Mouse (Mus musculus) intestine, embryonic 14.5 days (tissue): ENCODE measurements around the gene Rasgef1b. TPM values are rescaled to one million over a fixed set of nuclear protein-coding genes. Genes with fewer than 3 reads are reported as not detected.
A peak's percentile ranks its signal among the peaks of the same experiment; 100 is the strongest.

ENCODE experiments used
- ATAC-seq: fragments of 200-750 bp; cut with Nextera tagmentation; replicated peaks from 2 replicates; pipeline ENCODE4 v1.8.0; 2017; ENCODE audit warnings: low read depth, moderate number of reproducible peaks, moderate TSS enrichment, moderate library complexity; ENCODE audit not compliant: low FRiP score, low TSS enrichment
- DNase-seq: peaks from one replicate; pipeline ENCODE4 v3.0.0-alpha.2; 2018; ENCODE audit warnings: low spot score
- H3K27ac ChIP-seq: fragments of 300-500 bp; sonication (generic); 2 replicates; pipeline ENCODE4 v1.5.1; 2014; ENCODE audit warnings: low read depth, mild to moderate bottlenecking, control low read depth
- H3K27me3 ChIP-seq: fragments of 300-500 bp; sonication (generic); replicated peaks from 2 replicates; pipeline ENCODE4 v1.6.1; 2014; ENCODE audit warnings: low read length, control low read depth; ENCODE audit not compliant: control insufficient read depth, insufficient read depth
- H3K36me3 ChIP-seq: fragments of 300-500 bp; sonication (generic); 2 replicates; pipeline ENCODE4 v1.6.1; 2014; ENCODE audit warnings: low read length, control low read depth; ENCODE audit not compliant: control insufficient read depth, insufficient read depth
- H3K4me1 ChIP-seq: fragments of 300-500 bp; sonication (generic); replicated peaks from 2 replicates; pipeline ENCODE4 v1.6.1; 2014; ENCODE audit warnings: low read length, control low read depth, mixed read lengths; ENCODE audit not compliant: control insufficient read depth, insufficient read depth
- H3K4me2 ChIP-seq: fragments of 300-500 bp; sonication (generic); 2 replicates; pipeline ENCODE4 v1.6.1; 2014; ENCODE audit warnings: low read length
- H3K4me3 ChIP-seq: fragments of 300-500 bp; sonication (generic); 2 replicates; pipeline ENCODE4 v1.5.1; 2014; ENCODE audit warnings: low read depth, low read length, control low read depth, mixed read lengths
- H3K9ac ChIP-seq: fragments of 300-500 bp; sonication (generic); 2 replicates; pipeline ENCODE4 v1.6.1; 2014; ENCODE audit warnings: mild to moderate bottlenecking, low read length
- H3K9me3 ChIP-seq: fragments of 300-500 bp; sonication (generic); 2 replicates; pipeline ENCODE4 v1.6.1; 2016; ENCODE audit warnings: low read length, control low read depth; ENCODE audit not compliant: control insufficient read depth
- WGBS: fragments of 180-500 bp; shearing (Covaris S2); extraction: QIAGEN DNeasy Blood & Tissue Kit; methylation state at CpG from one replicate; pipeline ENCODE4 v1.1.7; 2014; 5-methylcytosine and 5-hydroxymethylcytosine counted together
- polyA plus RNA-seq: library from polyadenylated mRNA; unstranded; fragments of >200 nt; fragmentation: Nextera tagmentation; extraction: Ambion mirVana; gene quantifications from 2 replicates; pipeline ENCODE4 v1.2.1, GENCODE M21; 2014

The Rasgef1b gene
- polyA plus RNA-seq, 1 experiment from 2014 or later, result 13.0 TPM

GRCm38 (mm10) chr5:99480078-99481031 lies 248.5 kb downstream of the Rasgef1b start:
- 65% methylated on average over 6 of the region's 6 CpGs for WGBS
- no peak overlapping the region for H3K9ac ChIP-seq
- H3K36me3 ChIP-seq, result no peaks in the 10 kb centered on the region
- no peak overlapping the region for H3K27ac ChIP-seq
- ATAC-seq, result no peak
- no peaks in the 10 kb centered on the region for H3K27me3 ChIP-seq
- no peaks in the 10 kb centered on the region for H3K9me3 ChIP-seq
- no peak for DNase-seq
- H3K4me2 ChIP-seq, result peak overlapping the region; percentile 42; the same call in 1 of the 2 replicates
- no peak overlapping the region for H3K4me3 ChIP-seq
- peaks cover 11% of the 10 kb centered on the region for H3K4me1 ChIP-seq

DNA sequence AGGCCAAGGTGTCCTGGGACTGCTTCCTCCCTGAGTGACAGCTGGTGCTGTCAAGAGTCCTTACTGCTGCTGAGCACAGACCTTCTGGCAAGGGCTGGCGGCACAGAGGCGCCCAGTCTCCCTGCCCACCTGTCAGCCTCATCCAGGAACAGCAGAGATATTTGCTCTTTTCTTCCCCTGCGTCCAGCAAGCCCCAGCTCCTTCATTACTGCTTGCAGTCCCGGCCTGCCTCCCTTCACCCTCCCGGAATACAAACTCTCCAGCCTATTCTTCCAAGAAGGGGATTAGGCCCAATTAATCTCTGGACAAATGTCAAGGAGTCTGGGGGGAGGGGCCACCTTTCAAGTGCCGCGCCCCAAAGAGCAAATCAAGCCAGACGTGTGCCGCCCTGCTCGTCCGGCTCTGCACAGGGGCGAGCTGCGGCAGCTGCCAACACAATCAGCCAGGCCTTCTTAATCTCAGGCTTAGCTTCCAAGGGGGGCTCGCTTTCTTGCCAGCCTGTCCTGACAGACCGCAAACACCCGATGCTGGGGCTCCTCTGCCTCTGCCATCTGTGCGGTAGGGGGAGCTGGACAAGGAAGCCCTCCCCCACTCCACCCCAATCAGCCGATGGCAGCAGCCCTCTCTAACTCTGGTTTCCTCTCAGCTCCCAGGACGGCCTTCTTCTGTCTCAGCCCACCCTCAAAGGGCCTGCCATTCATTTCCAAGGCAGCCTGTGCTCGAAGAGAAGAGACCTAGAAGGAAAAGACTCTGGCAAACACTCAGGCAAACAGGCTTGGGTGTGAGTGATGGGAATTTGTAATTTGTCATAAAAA lies 249.4 kb downstream of the Rasgef1b start:
- Histone ChIP-seq H3K36me3 (no peaks in the 10 kb centered on the region), H3K27me3 (no peaks in the 10 kb centered on the region), H3K4me3 (peak overlapping the region; percentile 2; the same call in 1 of the 2 replicates), H3K9me3 (no peaks in the 10 kb centered on the region), H3K4me1 (peaks cover 11% of the 10 kb centered on the region), H3K9ac (no peak overlapping the region), H3K4me2 (peak overlapping the region; percentile 42), H3K27ac (peak overlapping the region; percentile 29; the same call in 1 of the 2 replicates)
- DNase-seq, result peak; percentile 73
- peak; percentile 76 for ATAC-seq
- WGBS, result 6% methylated on average over 20 of the region's 20 CpGs

DNA sequence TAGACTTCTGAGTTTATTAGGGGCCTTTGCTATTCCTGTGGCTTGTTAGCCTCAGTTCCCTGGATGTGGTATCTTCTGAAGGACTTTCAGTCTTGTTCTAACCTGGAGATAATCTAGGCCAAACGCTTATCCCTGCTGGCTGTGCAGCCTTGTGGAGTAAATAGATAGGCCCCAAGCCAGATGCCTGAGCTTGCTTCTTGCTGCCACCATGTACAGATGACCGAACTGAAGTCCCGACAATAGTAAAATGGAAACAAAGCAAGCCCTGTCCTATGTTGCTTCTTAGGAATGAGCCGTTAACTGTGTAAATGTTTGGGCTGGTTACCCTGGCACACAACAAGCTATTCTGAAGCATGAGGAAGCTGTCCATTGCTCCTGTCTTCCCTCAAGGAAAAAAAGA lies 250.1 kb downstream of the Rasgef1b start:
- ATAC-seq, result no peak
- Histone ChIP-seq H3K27me3 (no peaks in the 10 kb centered on the region), H3K4me3 (no peak overlapping the region), H3K4me1 (peaks cover 11% of the 10 kb centered on the region), H3K27ac (no peak overlapping the region), H3K4me2 (no peak overlapping the region), H3K9me3 (no peaks in the 10 kb centered on the region), H3K36me3 (no peaks in the 10 kb centered on the region), H3K9ac (no peak overlapping the region)
- WGBS, result 43% methylated on average over 4 of the region's 4 CpGs
- DNase-seq, result no peak

- DNase-seq (no peak), ATAC-seq (no peak)
- WGBS, result 90% methylated on average over 9 of the region's 9 CpGs
- Histone ChIP-seq H3K9me3 (no peaks in the 10 kb centered on the region), H3K36me3 (no peaks in the 10 kb centered on the region), H3K27ac (no peak overlapping the region), H3K4me2 (no peak overlapping the region), H3K4me1 (peaks cover 11% of the 10 kb centered on the region), H3K4me3 (no peak overlapping the region), H3K9ac (no peak overlapping the region), H3K27me3 (no peaks in the 10 kb centered on the region)
Observed at GRCm38 (mm10) chr5:99477420-99477815, 251.4 kb downstream of the Rasgef1b start.

GRCm38 (mm10) chr5:99476640-99477419 lies 252.0 kb downstream of the Rasgef1b start:
- Histone ChIP-seq H3K36me3 (no peaks in the 10 kb centered on the region), H3K27me3 (no peaks in the 10 kb centered on the region), H3K9ac (no peak overlapping the region), H3K4me3 (no peak overlapping the region), H3K4me2 (no peak overlapping the region), H3K9me3 (no peaks in the 10 kb centered on the region), H3K4me1 (peaks cover 11% of the 10 kb centered on the region), H3K27ac (no peak overlapping the region)
- ATAC-seq, result no peak
- no peak for DNase-seq
- whole genome bisulfite sequencing, result 76% methylated on average over 6 of the region's 6 CpGs

DNA sequence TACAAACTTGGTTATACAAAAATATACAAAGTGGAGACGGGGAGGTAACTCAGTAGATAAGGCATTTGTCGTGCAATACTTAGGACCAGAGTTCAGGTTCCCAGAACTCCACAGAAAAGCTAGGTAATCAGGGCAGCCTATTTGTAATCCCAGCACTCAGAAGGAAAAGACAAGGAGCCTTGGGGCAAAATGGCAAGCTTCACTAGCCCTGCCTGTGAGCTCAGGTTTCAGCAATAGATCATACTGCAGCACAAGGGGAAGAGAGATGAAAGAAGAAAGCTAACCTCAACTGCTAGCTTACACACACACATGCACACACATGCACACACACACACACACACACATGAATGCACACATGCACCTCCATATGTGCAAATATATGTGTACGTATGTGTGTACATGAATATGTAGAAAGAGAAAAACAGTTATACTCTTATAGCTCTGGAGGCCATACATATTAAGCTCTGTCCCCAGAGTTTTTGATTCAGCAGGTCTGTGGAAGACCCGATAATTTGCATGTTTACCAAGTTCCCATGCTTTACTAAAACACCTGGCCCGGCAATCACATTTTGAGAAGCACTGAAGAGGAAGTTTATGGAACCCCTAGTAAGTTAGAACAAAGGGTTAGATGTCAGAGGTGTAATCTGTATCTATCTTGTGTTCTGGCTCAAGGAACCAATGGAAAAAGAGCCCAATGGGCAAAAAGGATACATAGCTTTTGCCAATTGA lies 256.1 kb downstream of the Rasgef1b start:
- ATAC-seq, result no peak
- WGBS, result 69% methylated on average over 5 of the region's 5 CpGs
- DNase-seq, result no peak

DNA sequence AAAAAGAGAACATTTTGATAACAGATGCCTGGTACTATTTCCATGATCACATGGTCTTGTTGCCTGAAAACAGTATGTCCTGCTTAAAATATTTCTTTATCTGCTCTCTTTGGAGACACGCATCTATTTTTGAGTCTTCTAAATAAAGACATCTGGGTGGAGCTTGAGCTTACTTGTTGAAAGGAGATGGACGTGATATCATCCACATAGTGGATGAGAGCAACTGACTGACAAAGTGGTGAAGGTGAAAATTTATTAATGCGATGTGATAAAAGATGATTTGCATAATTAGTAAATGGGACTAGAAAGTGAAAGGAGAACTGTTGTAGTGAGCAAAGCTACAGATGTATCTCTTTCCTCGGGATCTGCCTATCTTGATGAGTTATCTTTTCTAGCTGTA lies 257.1 kb downstream of the Rasgef1b start:
- H3K9ac ChIP-seq, result no peak overlapping the region
- ATAC-seq, result no peak
- H3K4me3 ChIP-seq, result no peak overlapping the region
- no peaks in the 10 kb centered on the region for H3K27me3 ChIP-seq
- H3K4me2 ChIP-seq, result no peak overlapping the region
- DNase-seq, result no peak
- H3K27ac ChIP-seq, result no peak overlapping the region
- WGBS, result 82% methylated on average over 4 of the region's 4 CpGs
- no peaks in the 10 kb centered on the region for H3K36me3 ChIP-seq
- no peaks in the 10 kb centered on the region for H3K4me1 ChIP-seq
- no peaks in the 10 kb centered on the region for H3K9me3 ChIP-seq

More for the DNA sequence above, 256.1 kb downstream of the Rasgef1b start:
- Histone ChIP-seq H3K27me3 (no peaks in the 10 kb centered on the region), H3K9ac (no peak overlapping the region), H3K4me3 (no peak overlapping the region), H3K27ac (no peak overlapping the region), H3K9me3 (no peaks in the 10 kb centered on the region), H3K4me1 (no peaks in the 10 kb centered on the region), H3K4me2 (no peak overlapping the region), H3K36me3 (no peaks in the 10 kb centered on the region)

DNA sequence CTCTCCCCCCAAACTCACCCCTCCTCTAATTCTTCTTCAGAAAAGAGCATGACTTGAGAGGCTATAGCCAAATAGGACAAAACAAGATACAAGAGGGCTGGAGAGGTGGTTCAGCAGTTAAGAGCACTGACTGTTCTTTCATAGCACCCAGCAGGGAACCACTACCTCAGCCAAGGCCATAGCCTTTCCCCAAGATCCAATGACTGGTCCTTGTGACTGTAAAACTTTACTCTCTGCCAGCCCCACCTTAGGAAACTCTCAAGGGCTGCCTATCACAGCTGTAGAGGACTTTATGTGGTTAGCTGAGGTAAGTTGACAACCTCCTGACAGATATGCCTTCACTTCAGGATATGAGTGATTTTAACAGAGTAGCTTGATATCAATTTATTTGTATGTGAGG lies 258.3 kb downstream of the Rasgef1b start:
- H3K27ac ChIP-seq, result no peak overlapping the region
- H3K4me2 ChIP-seq, result no peak overlapping the region
- ATAC-seq, result no peak
- no peaks in the 10 kb centered on the region for H3K9me3 ChIP-seq
- no peak overlapping the region for H3K9ac ChIP-seq
- H3K27me3 ChIP-seq, result no peaks in the 10 kb centered on the region
- DNase-seq, result no peak
- no peaks in the 10 kb centered on the region for H3K4me1 ChIP-seq
- H3K36me3 ChIP-seq, result no peaks in the 10 kb centered on the region
- no peak overlapping the region for H3K4me3 ChIP-seq
